Mouse (Mus musculus) layer of hippocampus, adult 2 months (tissue): ENCODE measurements around the gene Slc38a3. TPM values are rescaled to one million over a fixed set of nuclear protein-coding genes. Genes with fewer than 3 reads are reported as not detected.

Experiments
- DNase-seq, 2 experiments: peaks; one replicate each; pipeline ENCODE4 v3.0.0; 2022; ENCODE audit warnings: low spot score in 2 of 2
- H3K27ac ChIP-seq: fragments of 200-600 bp; 2 replicates; pipeline ENCODE4 v1.8.1; 2022
- H3K4me3 ChIP-seq: fragments of 200-600 bp; 2 replicates; pipeline ENCODE4 v1.8.1; 2022; ENCODE audit warnings: mild to moderate bottlenecking
- CTCF ChIP-seq: fragments of 200-600 bp; conservative IDR thresholded peaks from 2 replicates; pipeline ENCODE4 v1.8.1; 2022; ENCODE audit warnings: antibody characterized with exemption, mild to moderate bottlenecking, moderate library complexity
- total RNA-seq, 2 experiments: library from RNA; stranded (reverse); gene quantifications; 2 replicates each; pipeline ENCODE4 v1.2.3; 2021

Slc38a3 gene
- total RNA-seq, 2 experiments from 2014 or later, result 55.7 to 65.0 TPM

GRCm38 (mm10) chr9:107702606-107703185, 33.4 kb upstream of the Slc38a3 start:
- no peak for TF ChIP-seq CTCF
- Histone ChIP-seq H3K4me3 (no peak overlapping the region), H3K27ac (no peak overlapping the region)
- no peak for DNase-seq

DNA sequence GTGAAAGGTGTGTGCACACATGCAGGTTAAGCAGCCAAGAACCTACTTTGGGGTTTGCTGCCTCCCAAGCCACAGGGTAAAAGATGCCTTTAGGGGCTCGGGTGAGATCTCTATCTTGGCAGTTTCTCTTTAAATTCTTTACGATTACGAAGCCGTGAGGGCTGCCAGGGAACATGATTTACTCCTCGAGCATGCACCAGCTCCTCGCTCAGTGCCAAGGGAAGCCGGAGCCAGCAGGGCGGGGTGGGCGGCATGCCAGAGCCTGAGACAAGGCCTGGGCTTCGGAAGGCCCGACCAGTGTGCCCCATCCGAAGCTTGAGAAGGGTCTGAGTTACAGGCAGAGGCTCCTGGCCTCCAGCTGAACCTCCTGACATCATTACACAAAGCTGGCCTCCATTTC, 32.3 kb upstream of the Slc38a3 start:
- no peak overlapping the region for H3K4me3 ChIP-seq
- DNase-seq, result peak; percentile 57 to 61
- no peak for TF ChIP-seq CTCF
- no peak overlapping the region for H3K27ac ChIP-seq

- TF ChIP-seq CTCF, result no peak
- Histone ChIP-seq H3K27ac (no peak overlapping the region), H3K4me3 (no peak overlapping the region)
- DNase-seq, result peak; percentile 49 to 60
These were observed 30.8 kb upstream of the Slc38a3 start for GRCm38 (mm10) chr9:107700114-107700571.

- no peak for DNase-seq
- Histone ChIP-seq H3K4me3 (no peak overlapping the region), H3K27ac (no peak overlapping the region)
- no peak for TF ChIP-seq CTCF
These were observed 30.1 kb upstream of the Slc38a3 start for GRCm38 (mm10) chr9:107699376-107699980.

GRCm38 (mm10) chr9:107698611-107699190, 29.4 kb upstream of the Slc38a3 start:
- TF ChIP-seq CTCF, result 0 out of 2 replicates have a peak, but pooled peaks have one; percentile 17
- no peak for DNase-seq
- Histone ChIP-seq H3K4me3 (no peak overlapping the region), H3K27ac (no peak overlapping the region)

GRCm38 (mm10) chr9:107697811-107698521, 28.6 kb upstream of the Slc38a3 start:
- no peak for TF ChIP-seq CTCF
- H3K27ac ChIP-seq, result no peak overlapping the region
- DNase-seq, result no peak

GRCm38 (mm10) chr9:107696845-107697610, 27.7 kb upstream of the Slc38a3 start:
- Histone ChIP-seq H3K27ac (no peak overlapping the region), H3K4me3 (no peak overlapping the region)
- DNase-seq, result no peak
- TF ChIP-seq CTCF, result no peak

More at GRCm38 (mm10) chr9:107697811-107698521, 28.6 kb upstream of the Slc38a3 start:
- no peak overlapping the region for H3K4me3 ChIP-seq

- no peak for TF ChIP-seq CTCF
- H3K4me3 ChIP-seq, result no peak overlapping the region
- H3K27ac ChIP-seq, result no peak overlapping the region
- DNase-seq, result no peak
These were observed 26.8 kb upstream of the Slc38a3 start for GRCm38 (mm10) chr9:107696106-107696479.

DNA sequence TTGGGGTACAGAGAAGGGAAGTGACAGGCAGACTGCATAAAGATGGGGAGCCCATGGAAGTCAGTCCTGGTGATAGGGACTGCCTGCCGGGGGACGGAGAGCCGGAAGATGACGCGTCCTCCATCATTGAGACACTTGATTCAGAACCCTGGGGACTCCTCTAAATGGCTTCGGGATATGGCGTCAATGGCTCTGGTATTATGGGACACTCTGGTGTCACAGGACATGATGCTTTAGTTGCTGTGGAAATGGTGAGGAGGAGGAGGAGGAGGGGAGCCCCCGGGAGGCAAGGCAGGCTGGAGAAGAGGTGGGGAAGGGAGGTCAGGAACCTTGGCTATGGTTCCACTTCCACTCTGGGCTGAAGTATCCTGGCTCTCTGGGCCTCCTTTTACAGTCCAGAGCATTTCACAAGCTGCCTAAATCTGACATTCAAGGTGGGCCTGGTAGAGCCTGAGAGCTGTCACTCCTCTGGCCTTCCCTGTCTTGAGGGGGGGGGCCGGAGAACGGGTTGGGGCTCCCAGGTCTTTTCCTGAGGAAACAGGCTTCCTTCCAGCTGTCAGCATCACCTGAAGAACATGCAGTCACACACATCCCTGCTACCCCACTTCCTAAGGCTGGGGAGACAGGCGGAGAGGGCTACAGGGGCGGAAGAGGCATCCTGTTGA, 26.2 kb upstream of the Slc38a3 start:
- Histone ChIP-seq H3K4me3 (no peak overlapping the region), H3K27ac (no peak overlapping the region)
- TF ChIP-seq CTCF, result no peak
- DNase-seq, result no peak

DNA sequence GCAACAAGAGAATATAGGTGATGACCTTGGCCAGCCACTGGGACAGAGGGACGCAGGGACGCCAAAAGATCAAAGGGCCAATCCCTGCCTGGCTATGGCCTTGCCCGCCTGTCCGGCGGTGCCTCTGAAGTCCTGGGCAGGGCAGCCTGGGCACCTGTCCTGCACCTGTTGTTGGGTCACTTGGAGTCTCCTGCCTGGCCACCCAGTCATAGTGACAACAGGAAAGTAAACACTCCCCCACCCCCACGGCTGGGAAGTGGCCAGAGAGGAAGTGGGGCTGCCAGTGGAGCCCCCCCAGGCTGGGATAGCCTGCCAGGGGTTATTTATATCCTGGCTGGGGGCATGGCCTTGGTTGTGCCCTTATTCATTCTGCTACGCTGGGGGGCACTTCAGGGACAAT, 25.3 kb upstream of the Slc38a3 start:
- no peak for TF ChIP-seq CTCF
- DNase-seq, result no peak
- H3K27ac ChIP-seq, result no peak overlapping the region

DNA sequence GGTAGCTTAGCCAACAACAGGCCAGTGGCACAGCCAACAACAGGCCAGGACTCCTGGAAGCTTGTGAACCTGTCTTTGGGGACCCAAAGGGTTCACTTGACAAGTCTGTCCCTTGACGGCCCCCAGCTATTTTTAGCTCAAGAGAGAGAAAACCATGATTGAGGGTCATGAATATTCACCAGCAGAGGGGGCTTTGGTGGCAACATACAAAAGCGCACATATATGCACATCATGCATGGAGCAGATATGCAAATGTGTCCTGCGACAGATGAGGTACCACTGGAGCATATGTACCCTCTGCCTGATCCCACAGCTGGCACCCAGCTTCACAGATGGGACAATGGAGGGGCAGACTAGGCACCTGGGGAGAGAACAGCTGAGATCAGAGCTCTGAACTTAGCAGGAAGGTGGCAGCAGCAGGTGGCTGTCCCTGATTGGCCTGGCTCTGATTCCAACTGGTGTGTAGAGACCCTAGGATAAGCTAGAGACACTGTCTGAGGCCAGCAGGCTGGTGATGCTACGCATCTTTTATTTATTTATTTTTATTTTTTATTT, 24.2 kb upstream of the Slc38a3 start:
- TF ChIP-seq CTCF, result no peak
- Histone ChIP-seq H3K27ac (no peak overlapping the region), H3K4me3 (no peak overlapping the region)
- no peak for DNase-seq

More for the DNA sequence above, 25.3 kb upstream of the Slc38a3 start:
- no peak overlapping the region for H3K4me3 ChIP-seq

DNA sequence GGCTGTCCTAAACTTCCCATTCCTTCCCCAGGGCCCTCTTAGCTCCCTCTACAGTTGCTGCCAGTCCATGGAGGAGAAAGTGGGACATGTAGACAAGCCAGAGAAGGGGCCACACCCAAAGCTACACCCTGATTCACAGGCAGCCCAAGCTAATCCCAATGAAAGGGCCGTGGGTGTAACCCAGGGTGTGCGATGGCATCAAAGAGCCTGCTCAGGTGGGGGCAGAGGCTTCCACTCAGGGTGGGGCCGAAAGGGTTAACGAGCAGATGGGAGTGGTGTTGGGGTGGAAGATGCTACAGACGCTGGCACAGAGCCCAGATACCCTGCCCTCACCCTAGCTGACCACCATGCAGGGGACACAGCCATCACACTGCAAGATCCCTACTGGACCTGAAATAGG, 23.5 kb upstream of the Slc38a3 start:
- no peak for DNase-seq
- TF ChIP-seq CTCF, result no peak
- Histone ChIP-seq H3K27ac (no peak overlapping the region), H3K4me3 (no peak overlapping the region)
